Mouse (Mus musculus) C2C12 (cell line): ENCODE measurements at regions not wholly inside any gene's neighbourhood (a gene's known extent, or its start where the extent isn't known, plus 50 kb on each side); places are given as distances from the start of the nearest gene placed in this dataset.

Experiments
- H3K27me3 ChIP-seq: one replicate; pipeline ENCODE4 v1.6.1; 2011; ENCODE audit not compliant: control insufficient read depth, insufficient read depth, insufficient read length
- H3K36me3 ChIP-seq: one replicate; pipeline ENCODE4 v1.6.1; 2011; ENCODE audit not compliant: control insufficient read depth, insufficient read depth
- H3K4me3 ChIP-seq: one replicate; pipeline ENCODE4 v1.5.1; 2011; ENCODE audit warnings: mild to moderate bottlenecking, control low read depth; ENCODE audit not compliant: poor library complexity, insufficient read depth, severe bottlenecking
- H3K79me2 ChIP-seq: one replicate; pipeline ENCODE4 v1.6.1; 2011; ENCODE audit not compliant: control insufficient read depth, insufficient read depth
- H3K79me3 ChIP-seq: one replicate; pipeline ENCODE4 v1.6.1; 2011; ENCODE audit warnings: low read depth, control low read depth
- H3ac ChIP-seq: one replicate; pipeline ENCODE3; 2011; ENCODE audit warnings: low read depth; ENCODE audit not compliant: control insufficient read depth, insufficient read length
- CEBPB ChIP-seq: IDR thresholded peaks from one replicate; pipeline ENCODE4 v1.6.1; 2011; ENCODE audit warnings: low read depth, mild to moderate bottlenecking, control low read depth, moderate library complexity
- CTCF ChIP-seq: IDR thresholded peaks from one replicate; pipeline ENCODE4 v1.5.1; 2011; ENCODE audit not compliant: control insufficient read depth, insufficient read depth, insufficient read length
- FOSL1 ChIP-seq: IDR thresholded peaks from one replicate; pipeline ENCODE4 v1.8.0; 2011; ENCODE audit warnings: mild to moderate bottlenecking, low read length; ENCODE audit not compliant: poor library complexity, insufficient read depth, severe bottlenecking
- MAX ChIP-seq: IDR thresholded peaks from one replicate; pipeline ENCODE4 v1.6.1; 2011; ENCODE audit warnings: mild to moderate bottlenecking, control low read depth
- MYOD1 ChIP-seq: IDR thresholded peaks from one replicate; pipeline ENCODE4 v1.6.1; 2011; ENCODE audit warnings: low read depth; ENCODE audit not compliant: control insufficient read depth, insufficient read length
- MYOG ChIP-seq: IDR thresholded peaks from one replicate; pipeline ENCODE4 v1.6.1; 2011; ENCODE audit not compliant: control insufficient read depth, insufficient read length; ENCODE audit errors: extremely low read depth
- USF1 ChIP-seq: IDR thresholded peaks from one replicate; pipeline ENCODE4 v1.6.1; 2011; ENCODE audit warnings: low read depth, mild to moderate bottlenecking, control low read depth, moderate library complexity

- Histone ChIP-seq H3K36me3 (no peaks in the 10 kb centered on the region), H3K79me3 (no peaks in the 10 kb centered on the region), H3K4me3 (no peak overlapping the region), H3K27me3 (no peaks in the 10 kb centered on the region), H3ac (no peak overlapping the region), H3K79me2 (no peaks in the 10 kb centered on the region)
- TF ChIP-seq FOSL1: no peak
Measured at GRCm38 (mm10) chr14:71936373-71937156, 555.1 kb downstream of the Gm9195 start.

- H3K79me2 ChIP-seq: no peaks in the 10 kb centered on the region
- no peaks in the 10 kb centered on the region for H3K27me3 ChIP-seq
- H3ac ChIP-seq: no peak overlapping the region
- no peaks in the 10 kb centered on the region for H3K36me3 ChIP-seq
- H3K79me3 ChIP-seq: no peaks in the 10 kb centered on the region
- TF ChIP-seq MAX (no peak), MYOG (no peak), CTCF (no peak), CEBPB (no peak), FOSL1 (no peak), MYOD1 (no peak), USF1 (no peak)
- no peak overlapping the region for H3K4me3 ChIP-seq
Measured at GRCm38 (mm10) chr14:71915964-71916363, 575.7 kb downstream of the Gm9195 start.

DNA sequence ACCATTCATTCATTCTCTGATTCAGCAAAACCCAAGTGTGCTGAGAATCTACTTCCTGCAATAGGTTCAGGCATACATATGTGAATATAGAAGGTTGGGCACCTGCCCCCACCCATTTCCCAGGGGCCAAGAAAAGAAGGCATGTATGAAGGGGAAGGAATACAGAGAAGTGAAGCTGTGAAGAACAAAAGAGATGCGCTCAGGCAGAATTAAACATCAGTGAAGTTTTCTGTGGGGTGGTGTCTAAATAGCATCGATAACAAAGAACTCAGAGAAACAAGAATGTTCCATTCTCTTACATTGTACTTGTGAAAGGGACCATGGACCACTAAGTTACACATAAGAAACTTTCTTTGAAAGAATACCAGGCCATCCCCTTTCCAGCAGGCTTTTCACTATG lies 580.7 kb downstream of the Gm9195 start:
- Histone ChIP-seq H3K27me3 (no peaks in the 10 kb centered on the region), H3K79me3 (no peaks in the 10 kb centered on the region), H3ac (no peak overlapping the region), H3K79me2 (no peaks in the 10 kb centered on the region), H3K4me3 (no peak overlapping the region), H3K36me3 (no peaks in the 10 kb centered on the region)
- TF ChIP-seq FOSL1: no peak
- TF ChIP-seq MAX: no peak
- TF ChIP-seq CTCF: no peak
- TF ChIP-seq MYOG: no peak
- no peak for TF ChIP-seq MYOD1
- no peak for TF ChIP-seq CEBPB
- no peak for TF ChIP-seq USF1

- Histone ChIP-seq H3K79me2 (no peaks in the 10 kb centered on the region), H3K27me3 (no peaks in the 10 kb centered on the region), H3ac (no peak overlapping the region), H3K79me3 (no peaks in the 10 kb centered on the region), H3K4me3 (no peak overlapping the region), H3K36me3 (no peaks in the 10 kb centered on the region)
- TF ChIP-seq CEBPB (no peak), MAX (no peak), MYOG (no peak), MYOD1 (no peak), USF1 (no peak), FOSL1 (no peak), CTCF (no peak)
Measured at GRCm38 (mm10) chr14:71895468-71895867, 596.2 kb downstream of the Gm9195 start.

DNA sequence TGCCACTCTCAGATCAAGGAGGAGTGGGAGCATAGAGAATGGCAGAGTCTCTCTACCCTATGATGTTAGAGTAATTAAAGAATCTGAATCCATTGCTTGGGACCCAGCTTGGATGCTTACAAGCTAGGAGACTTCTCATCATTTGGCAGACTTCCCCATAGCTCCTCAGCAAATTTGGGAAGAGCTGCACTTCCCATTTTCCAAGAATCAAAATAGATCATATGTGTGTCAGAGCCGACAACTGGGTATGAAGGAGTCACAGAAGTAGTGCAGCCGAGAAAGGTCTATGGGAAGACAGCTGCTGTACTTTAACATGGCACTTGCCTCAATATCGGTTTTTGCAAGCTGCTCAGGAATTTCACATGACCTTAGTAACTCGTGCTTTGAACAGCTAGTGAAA lies 596.8 kb downstream of the Gm9195 start:
- no peaks in the 10 kb centered on the region for H3K27me3 ChIP-seq
- no peaks in the 10 kb centered on the region for H3K79me3 ChIP-seq
- no peak overlapping the region for H3ac ChIP-seq
- no peaks in the 10 kb centered on the region for H3K79me2 ChIP-seq
- no peaks in the 10 kb centered on the region for H3K36me3 ChIP-seq
- H3K4me3 ChIP-seq: no peak overlapping the region
- TF ChIP-seq MYOG (no peak), USF1 (no peak), FOSL1 (no peak), MYOD1 (no peak), MAX (no peak), CTCF (no peak), CEBPB (no peak)

- Histone ChIP-seq H3ac (no peak overlapping the region), H3K27me3 (no peaks in the 10 kb centered on the region), H3K79me3 (no peaks in the 10 kb centered on the region), H3K4me3 (no peak overlapping the region), H3K36me3 (no peaks in the 10 kb centered on the region), H3K79me2 (no peaks in the 10 kb centered on the region)
- no peak for TF ChIP-seq CTCF
- no peak for TF ChIP-seq MYOD1
- TF ChIP-seq USF1: no peak
- TF ChIP-seq FOSL1: no peak
- TF ChIP-seq MAX: no peak
- no peak for TF ChIP-seq MYOG
- TF ChIP-seq CEBPB: no peak
Measured at GRCm38 (mm10) chr14:71893361-71893760, 598.3 kb downstream of the Gm9195 start.
